Mouse (Mus musculus) lung, postnatal 0 days (tissue): ENCODE data around the gene Ehf. TPM values are rescaled to one million over a fixed set of nuclear protein-coding genes. Genes with fewer than 3 reads are reported as not detected.

Experiments
- ATAC-seq: fragments of 200-750 bp; cut with Nextera tagmentation; 2 replicates; pipeline ENCODE4 v1.8.0; 2017; ENCODE audit warnings: moderate library complexity
- DNase-seq: peaks from one replicate; pipeline ENCODE4 v3.0.0-alpha.2; 2016; ENCODE audit warnings: low spot score
- H3K27ac ChIP-seq: fragments of 300-500 bp; sonication (generic); 2 replicates; pipeline ENCODE4 v1.5.1; 2014; ENCODE audit warnings: antibody characterized with exemption, mild to moderate bottlenecking, low read length, mixed read lengths
- H3K27me3 ChIP-seq: fragments of 300-500 bp; sonication (generic); replicated peaks from 2 replicates; pipeline ENCODE4 v1.6.1; 2014; ENCODE audit warnings: low read length, mixed read lengths; ENCODE audit not compliant: insufficient read depth
- H3K36me3 ChIP-seq: fragments of 300-500 bp; sonication (generic); 2 replicates; pipeline ENCODE4 v1.6.1; 2014; ENCODE audit warnings: low read length, mixed read lengths; ENCODE audit not compliant: insufficient read depth
- H3K4me1 ChIP-seq: fragments of 300-500 bp; sonication (generic); 2 replicates; pipeline ENCODE4 v1.6.1; 2014; ENCODE audit warnings: antibody characterized with exemption, low read depth, low read length, mixed read lengths; ENCODE audit not compliant: insufficient read depth
- H3K4me2 ChIP-seq: fragments of 300-500 bp; sonication (generic); replicated peaks from 2 replicates; pipeline ENCODE4 v1.6.1; 2014; ENCODE audit warnings: low read depth, mild to moderate bottlenecking, low read length, moderate library complexity, mixed read lengths
- H3K4me3 ChIP-seq: fragments of 300-500 bp; sonication (generic); 2 replicates; pipeline ENCODE4 v1.5.1; 2014; ENCODE audit warnings: low read depth, low read length
- H3K9ac ChIP-seq: fragments of 300-500 bp; sonication (generic); replicated peaks from 2 replicates; pipeline ENCODE4 v1.6.1; 2014; ENCODE audit warnings: low read depth, mild to moderate bottlenecking
- H3K9me3 ChIP-seq: fragments of 300-500 bp; sonication (generic); 2 replicates; pipeline ENCODE4 v1.6.1; 2016; ENCODE audit warnings: low read length, mixed read lengths
- CTCF ChIP-seq: IDR thresholded peaks from 2 replicates; pipeline ENCODE4 v1.5.1; 2016; ENCODE audit warnings: antibody characterized with exemption, mild to moderate bottlenecking
- EP300 ChIP-seq: IDR thresholded peaks from 2 replicates; pipeline ENCODE4 v1.6.1; 2016; ENCODE audit warnings: antibody characterized with exemption, mild to moderate bottlenecking, control low read depth
- WGBS: fragments of 180-500 bp; shearing (Covaris S2); extraction: QIAGEN DNeasy Blood & Tissue Kit; methylation state at CpG from one replicate; pipeline ENCODE4 v1.1.7; 2014; 5-methylcytosine and 5-hydroxymethylcytosine counted together
- polyA plus RNA-seq: library from polyadenylated mRNA; unstranded; fragments of >200 nt; fragmentation: Nextera tagmentation; extraction: Ambion mirVana; gene quantifications from 2 replicates; pipeline ENCODE4 v1.2.1, GENCODE M21; 2015

The Ehf gene
- polyA plus RNA-seq, 1 experiment from 2014 or later = 4.9 TPM

GRCm38 (mm10) chr2:103274803-103275202 lies 28.3 kb downstream of the Ehf start:
- WGBS = 61% methylated on average over 2 of the region's 2 CpGs
- no peak for TF ChIP-seq CTCF
- peak; percentile 46 for DNase-seq

GRCm38 (mm10) chr2:103274270-103274669 lies 28.8 kb downstream of the Ehf start:
- DNase-seq (peak; percentile 80), ATAC-seq (peak; percentile 82)
- no peaks in the 10 kb centered on the region for H3K9me3 ChIP-seq
- WGBS = 69% methylated on average over 1 of the region's 1 CpGs
- no peak overlapping the region for H3K27ac ChIP-seq
- no peak overlapping the region for H3K4me3 ChIP-seq
- no peak overlapping the region for H3K4me2 ChIP-seq
- H3K27me3 ChIP-seq = no peaks in the 10 kb centered on the region
- no peak for TF ChIP-seq EP300
- H3K4me1 ChIP-seq = peaks cover 2% of the 10 kb centered on the region; the same call in 1 of the 2 replicates
- no peak overlapping the region for H3K9ac ChIP-seq
- H3K36me3 ChIP-seq = no peaks in the 10 kb centered on the region; the same call in 1 of the 2 replicates

More at GRCm38 (mm10) chr2:103274803-103275202, 28.3 kb downstream of the Ehf start:
- H3K27me3 ChIP-seq = no peaks in the 10 kb centered on the region
- H3K4me2 ChIP-seq = no peak overlapping the region
- H3K4me1 ChIP-seq = peaks cover 2% of the 10 kb centered on the region; the same call in 1 of the 2 replicates
- H3K4me3 ChIP-seq = no peak overlapping the region
- no peak overlapping the region for H3K9ac ChIP-seq
- H3K27ac ChIP-seq = peak overlapping the region; percentile 33; the same call in 1 of the 2 replicates
- H3K36me3 ChIP-seq = no peaks in the 10 kb centered on the region; the same call in 1 of the 2 replicates
- no peaks in the 10 kb centered on the region for H3K9me3 ChIP-seq
- peak; percentile 58 for ATAC-seq

- no peak for ATAC-seq
- 82% methylated on average over 8 of the region's 8 CpGs for WGBS
Observed at GRCm38 (mm10) chr2:103271481-103271880, 31.6 kb downstream of the Ehf start.

GRCm38 (mm10) chr2:103270556-103271160 lies 32.4 kb downstream of the Ehf start:
- TF ChIP-seq CTCF (no peak), EP300 (no peak)
- Histone ChIP-seq H3K4me3 (no peak overlapping the region), H3K36me3 (no peaks in the 10 kb centered on the region; the same call in 1 of the 2 replicates)

More at GRCm38 (mm10) chr2:103271481-103271880, 31.6 kb downstream of the Ehf start:
- H3K4me1 ChIP-seq = peaks cover 2% of the 10 kb centered on the region; the same call in 1 of the 2 replicates
- H3K9me3 ChIP-seq = no peaks in the 10 kb centered on the region
- no peak overlapping the region for H3K27ac ChIP-seq
- H3K4me3 ChIP-seq = no peak overlapping the region
- DNase-seq = no peak
- no peaks in the 10 kb centered on the region for H3K27me3 ChIP-seq
- H3K9ac ChIP-seq = no peak overlapping the region
- H3K36me3 ChIP-seq = no peaks in the 10 kb centered on the region; the same call in 1 of the 2 replicates
- no peak overlapping the region for H3K4me2 ChIP-seq
- TF ChIP-seq CTCF (no peak), EP300 (no peak)

GRCm38 (mm10) chr2:103239086-103239485 lies 64.0 kb downstream of the Ehf start:
- Histone ChIP-seq H3K27ac (no peak overlapping the region), H3K9ac (no peak overlapping the region), H3K4me2 (no peak overlapping the region), H3K36me3 (no peaks in the 10 kb centered on the region), H3K4me3 (no peak overlapping the region), H3K4me1 (no peaks in the 10 kb centered on the region), H3K9me3 (no peaks in the 10 kb centered on the region), H3K27me3 (no peaks in the 10 kb centered on the region)
- 84% methylated on average over 4 of the region's 4 CpGs for WGBS
- TF ChIP-seq EP300 = no peak
- no peak for TF ChIP-seq CTCF
- ATAC-seq = no peak
- no peak for DNase-seq

More at GRCm38 (mm10) chr2:103270556-103271160, 32.4 kb downstream of the Ehf start:
- H3K27ac ChIP-seq = no peak overlapping the region
- no peak overlapping the region for H3K4me2 ChIP-seq
- 76% methylated on average over 5 of the region's 5 CpGs for WGBS
- H3K9me3 ChIP-seq = no peaks in the 10 kb centered on the region
- H3K9ac ChIP-seq = no peak overlapping the region
- ATAC-seq = no peak
- no peak for DNase-seq
- no peaks in the 10 kb centered on the region for H3K27me3 ChIP-seq
- peaks cover 2% of the 10 kb centered on the region; the same call in 1 of the 2 replicates for H3K4me1 ChIP-seq

GRCm38 (mm10) chr2:103226781-103227180 lies 76.3 kb downstream of the Ehf start:
- DNase-seq = no peak
- no peaks in the 10 kb centered on the region for H3K4me1 ChIP-seq
- WGBS = 97% methylated on average over 2 of the region's 2 CpGs
- H3K27me3 ChIP-seq = no peaks in the 10 kb centered on the region
- H3K27ac ChIP-seq = no peak overlapping the region
- no peaks in the 10 kb centered on the region for H3K36me3 ChIP-seq
- H3K4me3 ChIP-seq = no peak overlapping the region
- H3K9ac ChIP-seq = no peak overlapping the region
- ATAC-seq = no peak
- no peaks in the 10 kb centered on the region for H3K9me3 ChIP-seq
- no peak overlapping the region for H3K4me2 ChIP-seq
- no peak for TF ChIP-seq EP300
- no peak for TF ChIP-seq CTCF
